Comparison of ENCODE assay signal across 8 mouse cellular contexts in genomic region chr6:124481571-124481970, GRCm38 (mm10). TPM values are rescaled to one million over a fixed set of nuclear protein-coding genes. Genes with fewer than 3 reads are reported as not detected.
DNase-seq lines count a peak whose midpoint lies in the region; ATAC-seq and TF ChIP-seq lines count a peak whose summit lies in the region.

No protein-coding gene starts in this region.

- H3K9ac ChIP-seq in heart, adult 2 months (ENCODE audit: low read depth, low read length): no peak overlapping the region
- no peak overlapping the region for H3K9ac ChIP-seq in heart, embryonic 12.5 days
- H3K9ac ChIP-seq in MEL (ENCODE audit: control insufficient read depth, low read depth, low read length, poor library complexity, severe bottlenecking): peak overlapping the region; percentile 71
- no peak overlapping the region for H3K9ac ChIP-seq in kidney, embryonic 15.5 days

- no peak for TF ChIP-seq EP300 in heart, adult 2 months (IDR thresholded peaks at IDR 0.05; ENCODE audit: insufficient read depth, low read depth, low read length)
- no peak for TF ChIP-seq EP300 in MEL (IDR thresholded peaks at IDR 0.05; ENCODE audit: low read depth in 1 of 2, low read length in 2 of 2)

- no peak for TF ChIP-seq RAD21 in MEL (IDR thresholded peaks at IDR 0.05; ENCODE audit: low read depth, low read length)

- DNase-seq in heart, adult 2 months: peak; percentile 26 to 67
- peak; percentile 71 for DNase-seq in 416B (ENCODE audit: low read depth)
- DNase-seq in MEL (ENCODE audit: low read depth, low spot score): peak; percentile 91
- DNase-seq in embryo, embryonic 10.5 days (ENCODE audit: low spot score): peak; percentile 81
- peak; percentile 49 to 70 for DNase-seq in lung, postnatal 4 days
- peak; percentile 49 for DNase-seq in thymus, postnatal 25 days

- peaks cover 4% of the 10 kb centered on the region for H3K4me1 ChIP-seq in heart, adult 2 months (ENCODE audit: control insufficient read depth, insufficient read depth, low read length)
- peaks cover 12% of the 10 kb centered on the region for H3K4me1 ChIP-seq in heart, embryonic 12.5 days (replicated peaks)
- H3K4me1 ChIP-seq in MEL (ENCODE audit: control insufficient read depth in 1 of 2, insufficient read depth in 2 of 2, low read length in 2 of 2): peaks cover 0 to 33% of the 10 kb centered on the region in 2 experiments; a peak in 3 of 4 replicates
- H3K4me1 ChIP-seq in kidney, embryonic 15.5 days: peaks cover 15% of the 10 kb centered on the region

- H3K27me3 ChIP-seq in heart, adult 2 months (ENCODE audit: control insufficient read depth, insufficient read depth, low read length): no peaks in the 10 kb centered on the region
- H3K27me3 ChIP-seq in heart, embryonic 12.5 days (replicated peaks): no peaks in the 10 kb centered on the region
- H3K27me3 ChIP-seq in MEL (ENCODE audit: control insufficient read depth in 1 of 2, insufficient read depth in 2 of 2, low read length in 2 of 2): no peaks in the 10 kb centered on the region
- H3K27me3 ChIP-seq in kidney, embryonic 15.5 days: no peaks in the 10 kb centered on the region

- intact Hi-C loops in heart, adult 2 months (cut with DNase I): no loop called here

- TF ChIP-seq CTCF in heart, adult 2 months (IDR thresholded peaks at IDR 0.05): peak; percentile 80
- TF ChIP-seq CTCF in MEL (IDR thresholded peaks at IDR 0.05 in 2 of 3, conservative IDR thresholded peaks at IDR 0.05 in 1 of 3; ENCODE audit: control insufficient read depth in 1 of 3, insufficient read depth in 1 of 3, low read depth in 2 of 3, low read length in 3 of 3, poor library complexity in 1 of 3, severe bottlenecking in 1 of 3): peak in 2 of 3 experiments; percentile 59 to 69; a peak in 4 of 6 replicates

- H3K4me3 ChIP-seq in heart, adult 2 months: no peak overlapping the region
- no peak overlapping the region for H3K4me3 ChIP-seq in heart, embryonic 12.5 days
- H3K4me3 ChIP-seq in MEL (ENCODE audit: control insufficient read depth in 1 of 2, insufficient read depth in 1 of 2, low read depth in 2 of 2, low read length in 2 of 2): peak overlapping the region; percentile 22 to 27
- H3K4me3 ChIP-seq in kidney, embryonic 15.5 days (replicated peaks): no peak overlapping the region

- H3K9me3 ChIP-seq in heart, embryonic 12.5 days (replicated peaks): no peaks in the 10 kb centered on the region
- H3K9me3 ChIP-seq in MEL (replicated peaks; ENCODE audit: insufficient read depth, low read length): no peaks in the 10 kb centered on the region
- no peaks in the 10 kb centered on the region for H3K9me3 ChIP-seq in kidney, embryonic 15.5 days (replicated peaks)

- no peak for ATAC-seq in heart, embryonic 12.5 days (ENCODE audit: insufficient number of reproducible peaks, low FRiP score)
- peak; percentile 61 for ATAC-seq in kidney, embryonic 15.5 days (replicated peaks; ENCODE audit: low FRiP score)

- no peak overlapping the region for H3K4me2 ChIP-seq in heart, embryonic 12.5 days
- H3K4me2 ChIP-seq in kidney, embryonic 15.5 days: 0 out of 2 replicates have a peak overlapping the region, but pooled peaks have one; percentile 17

- WGBS in heart, adult 2 months: 29% methylated on average over 6 of the region's 6 CpGs
- 22% methylated on average over 6 of the region's 6 CpGs for WGBS in heart, embryonic 12.5 days
- WGBS in kidney, embryonic 15.5 days: 27% methylated on average over 6 of the region's 6 CpGs

- H3K79me2 ChIP-seq in heart, adult 2 months (replicated peaks; ENCODE audit: control insufficient read depth, insufficient read depth, low read length): no peaks in the 10 kb centered on the region
- peaks cover 4% of the 10 kb centered on the region for H3K79me2 ChIP-seq in MEL (ENCODE audit: control insufficient read depth, insufficient read depth, low read length, poor library complexity)

- no peaks in the 10 kb centered on the region for H3K36me3 ChIP-seq in heart, adult 2 months (ENCODE audit: control insufficient read depth, insufficient read depth, low read length)
- H3K36me3 ChIP-seq in heart, embryonic 12.5 days: no peaks in the 10 kb centered on the region
- peaks cover 0 to 14% of the 10 kb centered on the region in 2 experiments; a peak in 2 of 4 replicates for H3K36me3 ChIP-seq in MEL (ENCODE audit: control insufficient read depth in 1 of 2, insufficient read depth in 2 of 2, low read length in 2 of 2)
- H3K36me3 ChIP-seq in kidney, embryonic 15.5 days: no peaks in the 10 kb centered on the region

- no peak for TF ChIP-seq POLR2A in heart, adult 2 months (IDR thresholded peaks at IDR 0.05; ENCODE audit: insufficient read depth, low read depth, low read length)
- TF ChIP-seq POLR2A in MEL (IDR thresholded peaks at IDR 0.05; ENCODE audit: control insufficient read depth in 1 of 2, insufficient read depth in 1 of 2, low read depth in 1 of 2, low read length in 2 of 2, poor library complexity in 1 of 2): no peak

- no peak overlapping the region for H3K27ac ChIP-seq in heart, adult 2 months
- no peak overlapping the region for H3K27ac ChIP-seq in heart, embryonic 12.5 days (ENCODE audit: poor library complexity, severe bottlenecking)
- peak overlapping the region; percentile 55 for H3K27ac ChIP-seq in MEL (ENCODE audit: control insufficient read depth, low read depth, low read length)
- no peak overlapping the region for H3K27ac ChIP-seq in kidney, embryonic 15.5 days

TF ChIP-seq in MEL, 35 proteins besides CTCF, POLR2A, EP300 and RAD21:
- TF ChIP-seq TCF12 (IDR thresholded peaks at IDR 0.05; ENCODE audit: low read depth, low read length) (no peak), CHD1 (IDR thresholded peaks at IDR 0.05; ENCODE audit: low read depth, low read length) (no peak), MEF2A (IDR thresholded peaks at IDR 0.05; ENCODE audit: extremely low read depth, insufficient replicate concordance, low read depth, low read length, poor library complexity, severe bottlenecking) (no peak), MAZ (IDR thresholded peaks at IDR 0.05; ENCODE audit: low read depth, low read length) (no peak), JUND (IDR thresholded peaks at IDR 0.05; ENCODE audit: low read depth, low read length) (no peak)

RNA-seq across cellular contexts. Expression of gene C1rl, which starts 11.3 kb away (rescaled TPM):
- 1 to 10 TPM; 1.1 to 1.2 TPM for total RNA-seq in heart, adult 2 months (2021)
- 1.3 and 1.5 TPM in 2 replicates for polyA plus RNA-seq in heart, adult 2 months (2012; rRNA removed)
- 0.31 and 0.41 TPM in 2 replicates for polyA plus RNA-seq in heart, embryonic 12.5 days (2016; fragmentation: Nextera tagmentation; extraction: Ambion mirVana)
- 0.98 and 1.2 TPM in 2 replicates for total RNA-seq in MEL (2012; rRNA removed)
- 1 to 10 TPM in 1 of 2 experiments, not detected in 1; 2.6 TPM for polyA plus RNA-seq in MEL (2012; ENCODE audit: insufficient read depth in 1 of 2, insufficient read length in 2 of 2, low read depth in 1 of 2, low replicate concordance in 2 of 2, missing spikeins in 1 of 2)
- 1.6 and 2.0 TPM in 2 replicates for polyA plus RNA-seq in kidney, embryonic 15.5 days (2015; fragmentation: Nextera tagmentation; extraction: Ambion mirVana)

RNA-seq across cellular contexts. Expression of gene Clstn3, which starts 17.0 kb away (rescaled TPM):
- total RNA-seq in heart, adult 2 months (2021): 1 to 10 TPM; 1.4 to 1.9 TPM
- 5.1 and 11.8 TPM in 2 replicates for polyA plus RNA-seq in heart, adult 2 months (2012; rRNA removed)
- 1.5 and 1.7 TPM in 2 replicates for polyA plus RNA-seq in heart, embryonic 12.5 days (2016; fragmentation: Nextera tagmentation; extraction: Ambion mirVana)
- total RNA-seq in MEL (2012; rRNA removed): 46.5 and 51.3 TPM in 2 replicates
- polyA plus RNA-seq in MEL (2012; ENCODE audit: insufficient read depth in 1 of 2, insufficient read length in 2 of 2, low read depth in 1 of 2, low replicate concordance in 2 of 2, missing spikeins in 1 of 2): 10 to 100 TPM in 1 of 2 experiments, not detected in 1; 59.8 TPM
- 3.9 and 5.9 TPM in 2 replicates for polyA plus RNA-seq in kidney, embryonic 15.5 days (2015; fragmentation: Nextera tagmentation; extraction: Ambion mirVana)

RNA-seq across cellular contexts. Expression of gene C1ra, which starts 30.6 kb away (rescaled TPM):
- 10 to 100 TPM; 10.4 to 12.2 TPM for total RNA-seq in heart, adult 2 months (2021)
- polyA plus RNA-seq in heart, adult 2 months (2012; rRNA removed): 17.3 and 19.5 TPM in 2 replicates
- polyA plus RNA-seq in heart, embryonic 12.5 days (2016; fragmentation: Nextera tagmentation; extraction: Ambion mirVana): 0.19 and 0.24 TPM in 2 replicates
- 0.19 and 0.29 TPM in 2 replicates for total RNA-seq in MEL (2012; rRNA removed)
- polyA plus RNA-seq in MEL (2012; ENCODE audit: insufficient read depth in 1 of 2, insufficient read length in 2 of 2, low read depth in 1 of 2, low replicate concordance in 2 of 2, missing spikeins in 1 of 2): under 1 TPM in 1 of 2 experiments, not detected in 1; 0.28 TPM
- polyA plus RNA-seq in kidney, embryonic 15.5 days (2015; fragmentation: Nextera tagmentation; extraction: Ambion mirVana): 7.9 and 8.3 TPM in 2 replicates

Comparison
In these comparisons a context has a peak if more than half of its experiments do, and no peak if none do; other contexts are left out.
1. H3K4me3 ChIP-seq: peak in MEL (2 of 2); none in heart, adult 2 months (single experiment), heart, embryonic 12.5 days (single experiment) and kidney, embryonic 15.5 days (single experiment).
2. Peak in every context shown above with its lines, with median percentiles within 50 percentile points of each other: DNase-seq.